Mouse (Mus musculus): ENCODE results near the gene Pcdh9. TPM values are rescaled to one million over a fixed set of nuclear protein-coding genes. Genes with fewer than 3 reads are reported as not detected.

Gene Pcdh9
- not detected for polyA plus RNA-seq (2017; shearing (Covaris generic))

GRCm38 (mm10) chr14:93890519-93891370 is at the start of gene Pcdh9:
TSS of gene Pcdh9 (minus strand) at chr14:93890679.

